Mouse (Mus musculus) left cerebral cortex, adult 11 months (tissue): ENCODE data around the gene Fam186b.

Experiments
- DNase-seq: peaks from one replicate; pipeline ENCODE4 v3.0.0; 2022; ENCODE audit warnings: low spot score

Gene Fam186b

GRCm38 (mm10) chr15:99320168-99320674 is 24.5 kb upstream of the Fam186b start:
- DNase-seq = no peak

DNA sequence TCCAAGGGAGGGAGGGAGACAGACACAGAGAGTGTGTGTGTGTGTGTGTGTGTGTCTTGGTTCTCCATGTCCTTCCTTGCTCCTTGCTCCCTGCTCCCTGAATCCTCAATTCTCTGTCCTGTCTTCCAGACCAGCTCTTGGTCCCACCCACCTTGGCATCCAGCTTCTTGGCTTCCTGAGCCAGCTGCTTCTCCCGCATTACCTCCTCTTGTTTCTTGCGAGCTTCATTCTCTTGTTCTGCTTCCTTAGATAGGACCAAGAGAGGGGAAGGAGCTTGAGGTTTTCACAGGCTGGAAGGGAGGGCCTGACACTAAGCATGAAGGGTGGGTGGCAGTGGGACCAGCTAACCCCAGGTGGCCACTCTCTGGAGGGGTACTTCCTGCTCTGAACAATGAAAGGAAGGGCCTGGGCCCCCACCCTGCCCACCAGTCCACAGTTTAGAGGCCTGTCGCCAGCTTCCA is 23.8 kb upstream of the Fam186b start:
- no peak for DNase-seq

DNA sequence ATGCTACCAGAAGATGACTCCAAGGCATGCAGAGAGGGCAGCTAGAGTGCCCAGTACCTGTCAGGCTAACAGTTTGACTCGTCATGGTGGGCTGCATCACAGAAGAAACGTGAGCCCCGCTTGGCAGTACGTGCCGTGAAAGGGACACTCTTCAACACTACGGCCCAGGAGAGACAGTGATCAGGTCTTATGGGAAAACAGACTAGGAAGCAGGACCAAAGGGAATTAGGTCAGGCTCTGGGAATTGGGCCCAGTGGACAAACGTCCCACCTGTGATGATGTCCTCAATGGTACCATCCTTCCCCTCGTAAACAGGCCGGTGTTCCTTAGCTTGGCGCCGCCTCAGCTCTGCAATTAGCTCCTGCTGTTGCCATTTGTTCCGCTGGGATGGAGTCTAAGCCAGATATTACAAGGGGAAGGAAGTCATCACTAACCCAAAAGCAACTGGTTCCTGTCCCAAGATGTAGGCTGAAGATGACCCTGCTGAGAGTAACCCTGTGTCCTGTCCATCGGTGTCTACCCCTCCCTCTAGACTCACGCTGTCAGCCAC is 23.2 kb upstream of the Fam186b start:
- DNase-seq = no peak

DNA sequence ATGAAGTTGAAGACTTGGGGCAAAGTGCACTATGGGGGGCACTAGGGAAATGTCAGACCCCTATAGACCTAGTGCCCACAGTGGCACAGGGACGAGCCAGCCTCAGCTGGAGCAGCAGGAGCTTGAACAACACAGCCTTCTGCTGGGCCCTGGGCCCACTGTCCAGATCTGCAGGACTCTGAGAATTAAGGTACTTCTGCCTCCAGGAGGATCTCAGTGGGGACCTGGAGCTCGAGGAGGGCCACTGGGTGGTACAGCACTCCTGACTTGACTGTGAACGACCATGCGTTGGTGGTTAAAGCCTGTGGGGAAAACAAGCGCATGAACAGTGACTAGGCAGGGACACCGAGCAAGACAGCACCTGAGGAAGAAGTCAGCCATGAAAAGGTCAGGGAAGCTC is 22.4 kb upstream of the Fam186b start:
- no peak for DNase-seq

DNA sequence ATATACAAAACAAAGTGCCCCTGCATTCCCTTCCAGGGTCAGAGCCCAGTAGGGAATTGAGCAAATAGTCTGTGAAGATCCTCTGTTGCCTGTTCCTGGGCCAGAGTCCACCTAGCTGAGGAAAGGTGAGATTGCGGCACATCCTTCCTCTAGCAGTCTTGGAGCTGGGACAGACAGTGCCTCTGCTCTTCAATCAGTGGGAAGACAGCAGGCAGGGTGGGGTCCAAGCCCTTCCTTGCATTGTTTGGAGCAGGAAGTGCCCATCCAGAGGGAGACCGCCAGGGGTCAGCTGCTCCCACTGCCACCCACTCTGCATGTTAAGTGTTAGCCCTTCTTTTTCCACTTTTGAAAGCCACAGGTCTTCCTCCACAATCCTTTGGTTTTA is 21.6 kb upstream of the Fam186b start:
- no peak for DNase-seq

- peak; percentile 63 for DNase-seq
Measured at GRCm38 (mm10) chr15:99316314-99317266, 20.9 kb upstream of the Fam186b start.

DNA sequence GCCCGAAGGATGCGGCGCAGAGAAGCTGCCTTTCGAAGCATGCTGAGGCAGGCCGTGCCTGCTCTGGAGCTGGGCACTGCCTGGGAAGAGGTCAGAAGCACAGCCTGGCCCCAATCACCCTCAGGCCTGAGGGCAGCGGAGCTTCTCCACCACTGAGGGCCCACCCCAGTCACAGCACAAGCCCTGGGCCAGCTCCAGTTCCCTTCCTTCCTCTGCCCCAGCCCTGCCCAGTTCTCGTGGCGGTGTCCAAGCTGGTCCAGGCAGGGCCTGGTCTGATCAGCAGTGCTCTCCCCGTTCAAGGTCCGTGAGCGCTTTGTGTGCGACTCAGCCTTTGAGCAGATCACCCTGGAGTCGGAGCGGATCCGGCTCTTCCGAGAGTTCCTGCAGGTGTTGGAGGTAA is 19.2 kb upstream of the Fam186b start:
- DNase-seq = no peak

DNA sequence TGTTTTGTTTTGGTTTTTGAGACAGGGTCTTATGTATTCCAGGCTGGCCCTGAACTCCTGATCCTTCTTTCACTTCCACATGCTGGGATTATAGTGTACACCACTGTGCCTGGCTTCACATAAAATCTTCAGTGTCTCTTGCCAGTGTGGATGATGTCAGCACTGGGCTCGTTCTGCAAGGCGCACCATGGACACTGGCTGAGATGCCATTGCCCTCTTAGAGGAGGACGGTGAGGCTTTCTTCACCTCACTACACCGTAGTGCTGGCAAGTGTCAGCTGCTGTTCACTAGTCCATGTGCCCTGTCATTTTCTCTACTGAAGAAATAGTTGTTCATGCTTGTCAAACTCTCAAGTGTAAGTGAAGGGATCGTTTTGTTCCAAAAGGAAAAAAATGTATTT is 14.9 kb upstream of the Fam186b start:
- DNase-seq = no peak

- no peak for DNase-seq
Measured at GRCm38 (mm10) chr15:99309549-99309948, 13.9 kb upstream of the Fam186b start.

GRCm38 (mm10) chr15:99307476-99307875 is 11.8 kb upstream of the Fam186b start:
- no peak for DNase-seq

DNA sequence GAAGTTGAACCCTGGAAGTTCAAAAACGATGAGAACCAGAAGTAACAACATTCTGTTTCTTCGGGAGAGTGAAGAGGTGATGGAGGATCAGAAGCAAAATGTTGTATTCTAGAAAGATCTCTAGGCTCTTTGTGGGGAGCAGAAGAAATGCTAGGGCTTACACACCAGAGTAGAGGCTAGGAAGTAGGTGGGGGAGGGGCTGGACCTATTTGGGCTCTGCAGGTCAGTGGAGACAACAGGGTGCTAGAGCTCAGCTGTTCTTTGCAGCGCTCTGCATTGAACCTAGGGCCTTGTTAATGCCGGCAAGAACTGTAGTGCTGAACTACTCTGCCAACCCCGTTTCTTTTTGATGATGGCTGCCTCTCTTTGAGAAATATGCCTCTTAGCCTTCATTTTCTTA is 525 bp upstream of the Fam186b start:
- no peak for DNase-seq

DNA sequence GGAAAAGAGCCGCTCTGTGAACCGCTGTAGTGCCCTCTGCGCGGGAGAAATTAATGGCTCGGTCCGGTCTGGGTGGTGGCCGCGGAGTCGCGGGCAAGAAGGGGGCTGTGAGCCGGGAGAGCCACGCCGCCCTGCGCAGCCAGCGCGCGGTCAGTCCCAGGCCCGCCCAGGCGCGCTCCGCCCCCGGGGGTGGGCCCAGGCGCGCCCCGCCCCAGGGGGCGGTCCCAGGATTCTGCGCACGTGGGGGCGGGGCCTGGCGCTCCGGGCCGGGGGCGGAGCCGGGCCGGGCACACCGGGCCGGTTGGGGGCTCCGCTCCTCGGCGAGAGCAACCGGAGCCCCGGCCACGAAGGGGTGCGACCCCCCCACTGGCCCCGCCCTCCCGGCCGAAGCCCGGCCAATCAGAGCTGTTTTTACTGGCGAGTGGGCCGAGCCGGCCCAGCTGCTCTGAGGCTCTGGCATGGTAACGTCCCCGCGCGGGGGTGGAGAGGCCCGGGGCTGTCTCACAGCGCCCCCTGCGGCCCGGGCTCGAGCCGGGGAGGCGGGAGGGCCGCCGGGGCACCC is 794 bp downstream of the Fam186b start, which contains the start of gene Prpf40b:
TSS of gene Prpf40b (plus strand) at position 275 of the 562 bp plus-strand sequence.
- DNase-seq = peak; percentile 93

DNA sequence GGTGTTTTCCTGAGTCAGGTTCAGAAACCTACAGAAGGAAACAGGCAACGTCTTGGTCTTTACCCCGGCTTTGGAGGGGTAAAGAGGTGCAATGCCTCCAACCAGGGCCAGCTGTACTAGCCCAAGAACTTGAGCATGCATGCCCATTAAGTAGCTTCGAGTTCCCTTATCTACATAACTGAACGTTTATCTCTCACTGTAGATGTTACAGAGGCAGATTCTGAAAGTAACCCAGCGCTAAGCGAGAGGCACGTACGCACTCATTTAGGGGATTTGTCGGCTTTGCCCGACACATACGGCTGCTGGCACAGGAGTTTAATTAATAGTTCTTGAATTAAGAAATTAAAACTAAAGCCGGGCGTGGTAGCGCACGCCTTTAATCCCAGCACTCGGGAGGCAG is 1.4 kb downstream of the Fam186b start:
- no peak for DNase-seq

DNA sequence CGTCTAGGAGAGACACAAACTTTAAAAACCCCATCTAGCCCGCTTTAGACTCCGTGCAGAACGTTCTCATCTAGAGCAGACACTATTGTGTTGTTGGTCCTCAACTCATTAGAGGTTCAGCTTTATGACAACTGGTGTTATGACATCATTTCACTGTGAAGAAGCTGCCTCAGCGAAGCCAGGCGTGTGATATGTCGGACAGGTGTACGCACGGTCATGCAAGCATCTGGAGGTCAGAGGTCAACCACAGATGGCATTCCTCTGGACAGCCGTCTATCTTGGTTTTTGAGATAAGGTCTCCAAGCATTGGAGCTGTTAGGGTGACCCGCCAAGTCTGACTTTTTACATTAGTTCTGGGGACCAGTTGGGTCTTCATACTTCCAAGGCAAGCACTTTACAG is 5.1 kb downstream of the Fam186b start:
- DNase-seq = no peak

DNA sequence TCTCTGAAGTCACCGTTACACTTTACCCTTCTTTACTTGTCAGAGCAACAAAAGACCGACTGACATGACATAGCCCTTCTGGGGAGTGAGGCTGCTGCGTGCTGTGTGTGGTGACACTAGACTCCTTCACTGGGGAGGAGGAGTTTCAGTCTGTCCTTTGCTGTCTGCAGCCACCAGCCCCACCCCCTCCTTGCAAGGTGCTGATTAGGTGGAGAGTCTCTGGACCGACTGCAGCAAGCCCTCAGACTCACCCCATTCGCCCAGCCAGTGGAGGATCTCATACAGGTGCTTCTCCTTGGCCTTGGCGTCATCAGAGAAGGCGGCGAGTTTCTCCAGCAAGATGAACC is 10.5 kb downstream of the Fam186b start:
- no peak for DNase-seq

DNA sequence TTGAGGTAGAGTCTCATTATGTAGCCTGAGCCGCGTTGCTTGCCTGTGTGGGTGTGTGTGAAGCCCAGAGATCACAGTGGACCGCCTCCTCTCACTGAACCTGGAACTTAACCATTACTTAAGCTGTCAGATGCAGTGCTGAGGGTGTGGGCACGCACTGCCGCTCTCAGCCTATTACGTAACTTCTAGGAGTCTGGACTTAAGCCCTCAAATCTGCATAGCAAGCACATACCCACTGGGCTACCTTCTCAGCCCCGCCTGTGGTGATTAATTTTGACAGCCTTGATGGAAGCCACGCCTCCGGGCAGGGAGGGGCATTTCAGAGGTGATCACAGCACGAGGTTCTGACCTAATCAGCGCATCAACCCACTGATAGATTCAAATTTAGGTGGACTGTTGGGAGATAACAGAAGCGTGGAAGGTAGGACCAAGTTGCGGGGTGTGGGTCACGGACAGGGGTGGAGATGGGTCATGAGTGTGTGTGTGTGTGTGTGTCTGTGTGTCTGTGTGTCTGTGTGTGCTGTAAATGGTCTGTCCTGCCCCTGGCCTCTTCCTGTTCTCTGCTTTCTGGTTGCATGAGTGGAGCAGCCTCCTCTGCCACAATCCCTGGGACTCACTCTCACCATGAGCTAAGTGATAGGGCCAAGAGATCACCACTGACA is 11.0 kb downstream of the Fam186b start:
- DNase-seq = no peak

GRCm38 (mm10) chr15:99283456-99283855 is 12.2 kb downstream of the Fam186b start:
- DNase-seq = no peak

- DNase-seq = no peak
Measured at GRCm38 (mm10) chr15:99278271-99278670, 17.4 kb downstream of the Fam186b start.

GRCm38 (mm10) chr15:99276095-99276494 is 19.6 kb downstream of the Fam186b start:
- DNase-seq = no peak

DNA sequence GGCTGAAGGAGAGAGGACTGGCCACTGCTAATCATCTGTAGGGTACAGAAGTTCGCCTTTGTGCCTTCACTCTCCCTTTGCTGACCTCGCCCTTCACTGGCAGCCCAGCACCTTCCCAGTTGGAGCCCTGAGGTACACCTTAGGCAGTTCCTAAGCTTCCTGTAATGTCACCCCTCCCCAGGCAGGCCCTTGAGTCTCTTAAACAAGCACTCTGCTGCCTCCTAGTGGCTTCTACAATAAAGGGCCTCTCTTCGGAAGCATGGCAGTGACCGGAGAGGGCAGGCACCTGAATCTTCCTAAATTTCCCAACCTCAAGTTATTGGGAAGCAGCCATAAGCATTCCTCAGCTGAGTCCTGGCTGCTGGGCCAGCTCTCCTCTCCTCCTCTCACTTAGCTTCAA is 30.0 kb downstream of the Fam186b start:
- peak; percentile 68 for DNase-seq

DNA sequence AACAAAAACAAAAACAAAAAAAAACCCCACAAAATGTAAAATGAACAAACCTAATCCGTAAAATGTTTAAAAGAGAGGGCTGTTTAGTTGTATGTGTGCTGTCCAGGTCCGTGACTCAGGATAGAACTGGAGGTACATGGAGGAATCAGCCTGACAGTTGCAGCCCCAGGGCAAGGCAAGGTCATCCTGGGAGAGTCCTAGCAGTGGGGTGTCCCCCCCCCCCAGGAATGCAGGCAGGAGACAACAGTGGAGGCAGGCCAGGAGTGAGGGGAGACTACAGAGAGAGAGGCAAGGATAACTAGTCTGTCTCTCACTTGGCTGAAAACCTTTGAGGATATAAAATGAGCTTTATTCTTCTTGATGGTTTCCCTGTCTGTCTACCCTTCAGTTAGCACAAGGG is 31.3 kb downstream of the Fam186b start:
- DNase-seq = no peak

- no peak for DNase-seq
Measured at GRCm38 (mm10) chr15:99262702-99263101, 33.0 kb downstream of the Fam186b start.
